Mouse (Mus musculus): ENCODE measurements around the gene Frmd4a.

The Frmd4a gene

GRCm38 (mm10) chr2:4517553-4518125 lies 500.1 kb downstream of the Frmd4a start:
- DNase-seq (ENCODE audit: low spot score in 2 of 2), result no peak

GRCm38 (mm10) chr2:4518549-4518948 lies 501.0 kb downstream of the Frmd4a start:
- DNase-seq (ENCODE audit: low spot score in 2 of 2), result no peak

- DNase-seq (ENCODE audit: low spot score in 2 of 2), result no peak
These were observed 505.4 kb downstream of the Frmd4a start for GRCm38 (mm10) chr2:4522769-4523487.

GRCm38 (mm10) chr2:4527094-4527493 lies 509.6 kb downstream of the Frmd4a start:
- no peak for DNase-seq (ENCODE audit: low spot score in 2 of 2)

- DNase-seq (ENCODE audit: low spot score in 2 of 2), result no peak
These were observed 511.8 kb downstream of the Frmd4a start for GRCm38 (mm10) chr2:4529254-4529729.

- no peak for DNase-seq (ENCODE audit: low spot score in 2 of 2)
These were observed 514.1 kb downstream of the Frmd4a start for GRCm38 (mm10) chr2:4531533-4532197.

GRCm38 (mm10) chr2:4532198-4532568 lies 514.7 kb downstream of the Frmd4a start:
- no peak for DNase-seq (ENCODE audit: low spot score in 2 of 2)

GRCm38 (mm10) chr2:4532945-4533344 lies 515.4 kb downstream of the Frmd4a start:
- no peak for DNase-seq (ENCODE audit: low spot score in 2 of 2)

GRCm38 (mm10) chr2:4535187-4535864 lies 517.8 kb downstream of the Frmd4a start:
- DNase-seq (ENCODE audit: low spot score in 2 of 2), result no peak

GRCm38 (mm10) chr2:4541330-4541729 lies 523.8 kb downstream of the Frmd4a start:
- no peak for DNase-seq (ENCODE audit: low spot score in 2 of 2)

- no peak for DNase-seq (ENCODE audit: low spot score in 2 of 2)
These were observed 524.5 kb downstream of the Frmd4a start for GRCm38 (mm10) chr2:4541844-4542628.

- no peak for DNase-seq (ENCODE audit: low spot score in 2 of 2)
These were observed 525.3 kb downstream of the Frmd4a start for GRCm38 (mm10) chr2:4542629-4543416.

GRCm38 (mm10) chr2:4543417-4543775 lies 525.9 kb downstream of the Frmd4a start:
- no peak for DNase-seq (ENCODE audit: low spot score in 2 of 2)

GRCm38 (mm10) chr2:4544360-4544759 lies 526.8 kb downstream of the Frmd4a start:
- no peak for DNase-seq (ENCODE audit: low spot score in 2 of 2)

- no peak for DNase-seq (ENCODE audit: low spot score in 2 of 2)
These were observed 527.7 kb downstream of the Frmd4a start for GRCm38 (mm10) chr2:4545261-4545660.

GRCm38 (mm10) chr2:4547003-4547662 lies 529.6 kb downstream of the Frmd4a start:
- DNase-seq (ENCODE audit: low spot score in 2 of 2), result no peak

- no peak for DNase-seq (ENCODE audit: low spot score in 2 of 2)
These were observed 531.8 kb downstream of the Frmd4a start for GRCm38 (mm10) chr2:4549271-4549670.

GRCm38 (mm10) chr2:4550017-4550763 lies 532.7 kb downstream of the Frmd4a start:
- DNase-seq (ENCODE audit: low spot score in 2 of 2), result no peak

- no peak for DNase-seq (ENCODE audit: low spot score in 2 of 2)
These were observed 533.9 kb downstream of the Frmd4a start for GRCm38 (mm10) chr2:4551438-4551837.

- no peak for DNase-seq (ENCODE audit: low spot score in 2 of 2)
These were observed 534.3 kb downstream of the Frmd4a start for GRCm38 (mm10) chr2:4551866-4552265.
